Mouse (Mus musculus) right cerebral cortex, postnatal 10 days (tissue): Measurements from ENCODE around the gene Cd300lf.

Experiments
- DNase-seq, 2 experiments: peaks; one replicate each; pipeline ENCODE4 v3.0.0; 2021; ENCODE audit warnings: low spot score in 2 of 2

The Cd300lf gene

GRCm38 (mm10) chr11:115106638-115107037, 27.2 kb downstream of the Cd300lf start:
- no peak for DNase-seq

- DNase-seq, result no peak
Observed at GRCm38 (mm10) chr11:115104769-115105563, 28.8 kb downstream of the Cd300lf start.

DNA sequence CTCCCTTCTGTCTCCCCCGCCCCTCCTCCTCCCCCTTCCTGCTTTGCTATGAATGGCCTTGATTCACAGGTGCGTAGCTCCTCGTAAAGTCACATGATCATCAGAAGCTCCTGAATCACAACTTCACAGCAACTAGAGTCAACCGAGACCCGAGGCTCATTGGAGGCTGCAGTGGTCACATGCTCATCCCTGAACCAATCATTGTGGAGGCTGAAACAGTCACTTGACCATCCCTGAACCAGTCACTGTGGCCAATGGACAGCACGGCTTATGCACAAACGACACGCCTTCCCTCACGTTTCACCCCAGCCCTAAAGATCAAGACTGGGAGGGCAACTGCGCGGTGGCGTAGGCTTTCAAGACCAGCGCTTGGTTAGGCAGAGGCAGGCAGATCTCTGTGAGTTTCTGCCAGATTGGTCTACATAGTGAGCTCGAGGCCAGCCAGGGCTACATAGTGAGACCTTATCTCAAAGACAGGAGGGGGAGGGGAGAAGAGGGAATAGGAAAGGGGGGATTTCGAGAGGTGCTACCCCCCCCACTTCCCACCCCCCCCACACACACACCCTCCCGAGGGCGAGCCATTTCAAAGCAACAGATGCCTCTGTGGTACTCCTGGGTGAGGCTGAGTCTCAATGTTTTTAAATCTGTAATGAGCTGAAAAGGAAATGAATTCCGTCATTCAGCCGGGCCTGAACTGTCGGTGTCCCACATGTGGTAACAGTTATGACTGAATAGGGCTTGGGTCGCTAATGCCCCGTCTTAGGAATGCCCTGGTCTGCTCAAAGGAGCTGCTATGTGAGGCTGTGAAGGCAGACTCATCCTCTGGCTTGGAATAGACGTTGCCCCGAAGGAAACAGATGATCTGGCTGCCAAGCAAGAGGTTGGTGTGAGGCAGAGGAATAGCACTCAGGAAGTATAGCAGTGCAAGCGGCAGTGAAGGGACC, 30.1 kb downstream of the Cd300lf start:
- DNase-seq, result no peak

- DNase-seq, result no peak
Observed at GRCm38 (mm10) chr11:115102116-115102515, 31.7 kb downstream of the Cd300lf start.

- DNase-seq, result no peak
Observed at GRCm38 (mm10) chr11:115101615-115102051, 32.2 kb downstream of the Cd300lf start.

DNA sequence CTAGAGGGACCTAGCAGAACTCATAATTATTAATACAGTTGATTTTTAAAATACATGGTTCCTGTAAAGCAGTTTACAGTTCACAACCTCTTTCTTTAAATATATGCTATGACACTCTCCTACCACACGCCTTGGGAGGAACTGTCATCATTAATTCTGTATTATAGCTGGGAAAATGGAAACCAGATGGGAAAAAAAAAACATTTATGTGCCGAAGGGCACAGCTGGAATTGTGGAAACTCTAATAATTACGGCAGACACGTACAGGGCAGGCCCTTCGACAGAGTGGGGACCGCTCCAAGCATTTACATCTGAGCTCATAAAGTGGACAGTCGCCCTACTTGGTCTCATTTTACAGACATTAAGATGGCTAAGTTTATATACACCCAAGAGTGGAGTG, 33.1 kb downstream of the Cd300lf start:
- DNase-seq, result no peak

DNA sequence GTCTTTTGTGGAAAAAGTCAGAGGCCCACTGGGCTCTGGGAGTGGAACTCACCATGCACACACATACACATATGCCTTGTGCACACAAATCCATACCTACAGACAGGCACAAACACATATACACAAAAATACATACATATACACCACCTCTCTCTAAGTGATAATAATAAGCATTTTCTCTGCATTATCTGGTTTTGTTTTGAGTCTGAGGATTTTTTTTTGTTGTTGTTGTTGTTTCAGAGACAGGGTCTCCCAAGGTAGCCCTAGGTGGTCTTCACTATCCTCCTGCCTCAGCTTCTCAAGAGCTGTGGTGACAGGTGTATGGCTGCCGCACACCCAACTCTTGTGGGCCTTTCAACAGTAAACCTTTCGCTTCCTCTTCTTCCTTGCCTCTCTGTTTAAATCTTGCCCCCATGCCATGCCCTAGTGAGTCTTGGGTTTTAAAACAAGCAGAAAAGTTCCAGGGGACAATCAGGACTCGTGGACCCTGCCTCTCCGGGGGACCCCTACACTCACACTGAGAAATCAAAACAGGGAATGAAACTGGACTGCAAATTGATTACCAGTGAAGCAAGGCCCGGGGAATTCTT, 33.7 kb downstream of the Cd300lf start:
- no peak for DNase-seq

GRCm38 (mm10) chr11:115099241-115099840, 34.5 kb downstream of the Cd300lf start:
- DNase-seq, result no peak

GRCm38 (mm10) chr11:115098203-115098932, 35.4 kb downstream of the Cd300lf start:
- peak; percentile 39 to 50 for DNase-seq

GRCm38 (mm10) chr11:115092140-115092539, 41.7 kb downstream of the Cd300lf start:
- no peak for DNase-seq

DNA sequence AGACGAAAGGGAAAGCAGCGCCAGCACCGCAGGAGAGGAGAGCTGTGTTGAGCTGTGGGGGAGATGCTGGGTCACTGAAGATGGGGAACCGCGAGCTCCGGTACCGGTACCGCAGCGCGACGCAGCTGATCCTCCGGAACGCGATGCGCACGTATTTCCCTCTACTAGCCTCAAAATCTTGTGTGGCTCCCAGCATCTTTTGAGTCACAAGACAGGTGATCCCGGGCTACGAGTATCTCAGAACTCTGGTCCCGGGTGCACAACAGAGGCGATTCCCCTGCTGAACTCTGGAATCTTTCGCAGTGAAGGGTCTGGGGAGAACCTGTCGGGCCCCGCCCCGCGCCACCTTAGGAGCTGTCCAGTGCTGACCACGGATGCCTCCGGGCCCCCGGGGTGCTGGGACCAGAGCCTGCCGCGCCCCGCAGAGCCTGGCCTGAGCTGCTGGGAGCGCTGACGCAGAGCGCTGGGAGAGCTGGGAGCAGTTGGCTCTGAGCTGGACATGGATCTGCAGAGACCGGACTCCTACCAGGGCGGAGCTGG, 42.4 kb downstream of the Cd300lf start, which contains the start of gene Rab37:
Rab37 (plus strand) TSS at position 70 of the 540 bp plus-strand sequence.
- no peak for DNase-seq

DNA sequence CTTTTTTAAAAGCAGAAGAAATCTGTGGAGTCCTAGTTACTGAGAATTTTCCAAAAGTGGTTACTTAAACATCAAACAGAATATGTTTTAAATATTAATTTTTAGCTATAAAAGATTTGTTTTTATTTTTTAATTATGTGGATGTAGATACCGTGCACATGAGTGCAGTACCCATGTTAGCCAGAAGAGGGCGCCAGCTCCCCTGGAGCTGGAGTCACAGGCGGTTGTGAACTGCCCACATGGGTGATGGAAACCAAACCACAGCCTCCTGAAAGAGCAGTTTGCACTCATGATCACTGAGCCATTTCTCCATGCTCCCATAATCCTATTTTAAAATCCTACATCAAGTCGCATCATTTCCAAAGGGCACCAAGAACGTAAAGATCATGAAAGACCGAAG, 43.9 kb downstream of the Cd300lf start:
- DNase-seq, result no peak

DNA sequence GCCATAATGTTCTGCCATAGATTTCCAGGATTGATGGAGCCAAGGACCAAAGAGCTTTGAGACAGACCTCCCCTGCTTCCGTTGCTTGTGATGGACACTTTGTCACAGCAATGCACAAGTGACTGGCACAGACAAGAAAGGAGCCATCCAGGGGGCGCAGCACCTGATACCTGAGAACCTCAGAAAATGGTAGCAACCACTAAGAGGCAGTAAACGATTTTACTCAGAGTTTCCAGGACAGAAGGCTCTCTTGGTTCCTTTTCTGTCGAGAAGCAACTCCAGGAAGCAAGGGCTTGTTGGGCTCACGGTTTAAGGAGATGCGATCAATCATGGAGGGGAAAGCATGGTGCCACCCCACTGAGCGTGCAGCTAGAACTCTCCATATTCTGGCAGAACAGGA, 47.6 kb downstream of the Cd300lf start:
- DNase-seq, result no peak

DNA sequence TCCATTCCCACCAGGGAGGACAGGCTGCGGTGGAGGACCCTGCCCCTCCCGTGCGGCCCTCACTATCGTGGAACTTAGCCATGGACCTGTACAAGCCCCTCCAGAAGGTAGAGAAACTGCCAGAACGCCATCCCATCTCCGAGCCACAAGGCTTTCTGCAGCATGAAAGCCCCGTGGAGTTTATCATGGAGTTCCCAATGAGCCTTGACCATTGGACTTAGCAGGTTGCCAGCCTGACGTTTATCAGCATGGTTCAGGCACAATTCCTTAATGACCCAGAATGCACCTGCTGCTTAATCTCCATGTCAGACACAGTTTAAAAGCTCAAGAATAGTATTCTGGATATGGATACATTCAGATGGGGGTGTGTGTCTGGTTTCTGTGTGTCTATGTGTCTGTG, 48.7 kb downstream of the Cd300lf start:
- DNase-seq, result no peak

DNA sequence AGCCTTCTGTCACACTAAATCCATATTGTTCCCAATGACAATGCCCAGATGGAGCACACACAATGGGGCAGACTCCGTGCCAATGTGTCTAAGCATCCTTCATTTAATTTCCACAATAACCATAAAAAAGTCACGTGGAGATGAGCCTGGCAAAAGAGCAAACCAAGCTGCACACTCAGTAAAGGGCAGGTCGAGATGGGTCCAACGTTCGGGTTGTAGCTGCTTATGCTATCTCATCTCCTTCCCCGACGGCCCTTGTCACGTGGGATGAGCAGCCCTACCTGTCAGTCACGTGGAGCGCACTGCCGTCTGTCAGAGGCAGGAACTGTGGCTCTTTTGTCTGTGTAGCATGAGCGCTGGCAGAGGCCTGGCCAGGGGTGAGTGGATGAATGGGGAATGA, 49.2 kb downstream of the Cd300lf start:
- DNase-seq, result no peak

DNA sequence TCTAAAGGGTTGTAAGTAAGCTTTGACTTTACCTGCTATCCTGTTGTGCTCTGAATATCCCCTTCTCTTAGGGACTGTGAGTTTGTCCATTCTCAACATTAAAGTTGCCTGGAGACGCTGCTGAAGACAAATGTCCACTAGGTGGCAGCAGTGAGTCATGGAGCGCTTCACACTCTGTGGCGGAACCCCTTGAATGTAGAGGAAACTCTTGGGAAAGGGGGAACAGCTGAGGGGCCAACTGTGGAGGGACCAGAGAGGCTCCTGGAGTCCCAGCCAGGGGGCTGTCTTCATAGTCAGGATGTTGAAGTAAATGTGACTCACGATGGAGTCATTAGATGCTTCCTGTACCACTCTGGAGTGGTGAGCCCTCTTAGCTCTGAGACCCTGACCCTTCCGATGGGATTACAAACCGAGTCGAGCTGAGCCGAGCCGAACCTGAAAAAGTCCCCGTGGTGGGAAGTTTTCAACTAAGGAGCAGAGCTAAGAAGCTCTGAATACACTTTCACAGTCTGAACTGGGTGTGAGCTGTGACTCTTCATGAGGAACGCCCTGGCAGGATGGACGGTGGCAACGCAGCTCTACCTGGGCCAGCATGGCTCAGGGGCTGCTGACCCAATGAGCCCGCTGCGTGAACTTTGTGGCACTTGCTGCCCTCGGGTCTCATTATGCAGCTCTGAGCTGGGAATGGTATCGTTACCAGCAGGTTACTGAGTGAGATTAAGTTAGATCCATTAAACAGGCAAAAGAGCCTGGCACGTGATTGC, 50.2 kb downstream of the Cd300lf start:
- DNase-seq, result peak; percentile 71 to 86

DNA sequence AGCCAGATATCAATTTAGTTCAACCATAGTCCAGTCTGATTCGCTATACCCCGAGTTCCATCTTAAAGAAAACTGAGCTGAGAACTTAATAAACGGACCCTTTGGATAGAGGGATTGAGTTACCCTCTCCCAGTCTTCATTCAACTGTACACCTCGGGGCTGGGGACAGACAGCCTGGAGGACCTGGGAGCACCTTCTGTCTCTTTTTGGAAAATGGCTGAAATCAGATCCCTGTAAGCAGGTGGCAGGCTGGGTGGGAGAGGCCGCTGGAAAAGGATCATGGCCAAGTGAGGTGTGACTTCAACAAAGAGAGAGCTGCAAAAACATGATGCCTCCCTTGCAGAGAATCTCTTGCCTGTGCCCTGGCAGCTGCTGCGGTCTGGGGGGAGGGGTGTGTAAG, 51.6 kb downstream of the Cd300lf start:
- DNase-seq, result no peak

DNA sequence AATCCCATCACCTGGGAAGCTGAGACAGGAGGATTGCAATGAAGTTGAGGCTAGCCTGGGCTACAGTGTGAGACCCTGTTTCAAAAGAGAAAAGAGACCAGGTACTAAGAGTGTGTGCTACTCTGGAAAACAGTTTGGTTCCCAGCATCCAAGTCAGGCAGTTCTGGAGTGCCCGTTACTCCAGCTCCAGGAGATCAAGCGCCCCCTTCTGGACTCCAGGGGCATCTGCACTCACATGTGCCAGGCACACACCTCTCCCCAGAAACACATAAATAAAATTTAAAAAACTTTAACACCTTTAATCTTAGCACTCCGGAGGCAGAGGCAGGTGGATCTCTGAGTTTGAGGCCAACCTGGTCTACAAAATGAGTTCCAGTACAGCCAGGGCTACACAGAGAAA, 52.4 kb downstream of the Cd300lf start:
- DNase-seq, result no peak

GRCm38 (mm10) chr11:115080886-115081285, 52.9 kb downstream of the Cd300lf start:
- DNase-seq, result peak; percentile 69 to 70

DNA sequence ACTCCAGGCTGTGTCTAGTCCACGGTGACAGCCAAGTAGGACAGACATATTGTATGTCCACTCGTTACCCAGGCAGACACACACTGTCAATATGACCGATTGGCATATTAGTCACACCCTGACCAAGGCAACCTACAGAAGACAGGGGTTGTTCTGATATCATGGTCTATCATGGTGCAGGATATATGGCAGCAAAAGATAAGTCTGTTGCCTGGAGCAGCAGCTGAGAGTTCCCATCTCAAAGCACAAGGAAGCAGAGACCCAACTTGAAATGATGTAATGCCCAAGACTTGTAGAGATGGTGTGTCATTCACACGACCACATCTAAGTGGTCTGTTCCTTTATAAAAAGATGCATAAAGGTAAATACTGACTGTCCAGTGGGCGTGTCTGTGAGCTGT, 55.1 kb downstream of the Cd300lf start:
- no peak for DNase-seq
